Mouse (Mus musculus): ENCODE data around the gene Stn1.

GRCm38 (mm10) chr19:47460120-47460960 is 77.0 kb downstream of the Stn1 start:
- TF ChIP-seq CTCF (IDR thresholded peaks at IDR 0.05; ENCODE audit: low read depth) (no peak), EP300 (IDR thresholded peaks at IDR 0.05; ENCODE audit: low read depth) (no peak)

Data from liver, embryonic 14.5 days (tissue).